Mouse (Mus musculus): ENCODE measurements at regions not wholly inside any gene's neighbourhood (a gene's known extent, or its start where the extent isn't known, plus 50 kb on each side); places are given as distances from the start of the nearest gene placed in this dataset.
A peak's percentile ranks its signal among the peaks of the same experiment; 100 is the strongest.
"Not testable (repeated sequence)": the region's sequence is repeated elsewhere in the genome, so short reads cannot be mapped to it uniquely, and the experiment has no call there.

DNA sequence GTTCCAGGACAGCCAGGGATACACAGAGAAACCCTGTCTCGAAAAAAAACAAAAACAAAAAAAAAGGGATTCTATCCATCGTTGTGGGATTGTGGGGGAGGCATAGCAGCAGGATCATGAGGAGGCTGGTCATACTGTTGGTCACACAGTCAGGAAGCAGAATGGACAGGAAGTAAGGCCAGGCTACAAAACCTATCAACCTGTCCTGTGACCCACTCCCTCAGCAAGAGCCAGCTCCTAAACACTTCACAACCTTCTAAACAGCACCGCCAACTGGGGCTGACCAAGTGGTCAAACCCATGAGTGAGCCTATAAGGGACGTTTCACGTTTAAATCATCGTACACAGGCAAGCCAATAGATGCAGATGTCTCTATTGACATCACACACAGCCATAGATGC is 146.0 kb upstream of the Spin1 start:
- H3K36me3 ChIP-seq (ENCODE audit: control insufficient read depth, insufficient read depth) = no peaks in the 10 kb centered on the region
- H3K4me3 ChIP-seq = no peak overlapping the region
- TF ChIP-seq MYOD1 (IDR thresholded peaks at IDR 0.05; ENCODE audit: control insufficient read depth in 1 of 3, insufficient read length in 2 of 3, low read depth in 2 of 3) (no peak), SRF (IDR thresholded peaks at IDR 0.05; ENCODE audit: control insufficient read depth, insufficient read length, low read depth) (no peak), TCF3 (IDR thresholded peaks at IDR 0.05; ENCODE audit: insufficient read length, low read depth) (no peak), MAX (IDR thresholded peaks at IDR 0.05; ENCODE audit: low read depth) (no peak), POLR2AphosphoS2 (IDR thresholded peaks at IDR 0.05; ENCODE audit: insufficient read length, low read depth) (no peak), TCF12 (IDR thresholded peaks at IDR 0.05; ENCODE audit: insufficient read depth, poor library complexity, severe bottlenecking) (no peak), MYOG (IDR thresholded peaks at IDR 0.05; ENCODE audit: control insufficient read depth in 1 of 3, insufficient read depth in 1 of 3, insufficient read length in 2 of 3, low read depth in 2 of 3) (no peak), E2F4 (IDR thresholded peaks at IDR 0.05; ENCODE audit: insufficient read depth) (no peak), POLR2A (IDR thresholded peaks at IDR 0.05; ENCODE audit: insufficient read length, low read depth) (no peak), REST (IDR thresholded peaks at IDR 0.05; ENCODE audit: insufficient read depth, insufficient read length) (no peak), USF1 (IDR thresholded peaks at IDR 0.05; ENCODE audit: low read depth) (no peak), CEBPB (IDR thresholded peaks at IDR 0.05; ENCODE audit: insufficient read depth, poor library complexity, severe bottlenecking) (no peak)
- no peaks in the 10 kb centered on the region for H3K27me3 ChIP-seq (ENCODE audit: control insufficient read depth, insufficient read depth, insufficient read length)
- H3ac ChIP-seq (ENCODE audit: control insufficient read depth, insufficient read length) = no peak overlapping the region
- no peak overlapping the region for H3K4me2 ChIP-seq (ENCODE audit: low read depth)
- H3K79me2 ChIP-seq (ENCODE audit: control insufficient read depth, insufficient read depth) = no peaks in the 10 kb centered on the region

DNA sequence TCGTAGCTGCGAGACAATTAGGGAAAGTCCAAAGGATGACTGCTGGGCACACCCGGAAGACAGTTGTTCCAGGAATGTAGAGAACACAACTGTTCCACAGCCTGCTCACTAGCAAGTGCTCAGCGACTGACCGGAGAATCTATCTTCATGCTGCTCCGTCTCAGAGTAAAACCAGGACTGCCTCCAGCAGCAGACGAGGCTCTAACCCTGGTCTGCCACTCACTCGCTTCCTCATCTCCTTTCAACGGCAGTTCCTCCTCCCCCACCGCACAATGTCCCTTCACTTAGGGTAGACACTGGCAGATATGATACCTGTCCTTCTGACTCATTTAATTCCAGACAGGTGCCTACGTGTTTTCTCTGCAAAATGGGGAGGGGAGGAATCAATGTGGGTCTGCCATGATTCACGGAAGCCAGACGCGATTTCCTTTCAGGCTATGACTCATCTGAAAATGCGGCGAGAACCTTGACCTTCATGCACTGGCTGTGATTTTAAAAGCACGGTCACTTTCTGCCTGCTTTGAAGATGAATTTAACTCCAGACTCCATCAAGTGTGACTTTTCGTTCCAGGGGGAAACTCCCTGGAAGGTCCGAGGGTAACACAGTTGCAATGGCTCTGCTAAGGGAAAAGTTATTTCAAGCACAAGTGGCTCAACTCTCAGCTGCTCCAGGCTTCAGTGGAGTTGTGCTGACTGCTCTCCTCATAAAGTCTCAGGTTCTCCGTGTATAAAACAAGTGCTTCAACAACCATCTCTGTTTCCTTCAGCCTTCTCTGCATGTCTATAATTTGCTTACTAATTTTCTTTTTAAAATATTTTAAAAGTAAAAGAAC is 142.4 kb upstream of the Spin1 start:
- Histone ChIP-seq H3K79me2 (ENCODE audit: control insufficient read depth, insufficient read depth) (no peaks in the 10 kb centered on the region), H3K4me2 (ENCODE audit: low read depth) (peak overlapping the region; percentile 87), H3ac (ENCODE audit: control insufficient read depth, insufficient read length) (no peak overlapping the region), H3K4me3 (peak overlapping the region; percentile 2), H3K27me3 (ENCODE audit: control insufficient read depth, insufficient read depth, insufficient read length) (no peaks in the 10 kb centered on the region), H3K36me3 (ENCODE audit: control insufficient read depth, insufficient read depth) (no peaks in the 10 kb centered on the region)
- TF ChIP-seq MYOD1 (IDR thresholded peaks at IDR 0.05; ENCODE audit: control insufficient read depth in 1 of 3, insufficient read length in 2 of 3, low read depth in 2 of 3) = peak in 2 of 3 experiments; percentile 67 to 82
- TF ChIP-seq POLR2AphosphoS2 (IDR thresholded peaks at IDR 0.05; ENCODE audit: insufficient read length, low read depth) = no peak
- TF ChIP-seq MYOG (IDR thresholded peaks at IDR 0.05; ENCODE audit: control insufficient read depth in 1 of 3, insufficient read depth in 1 of 3, insufficient read length in 2 of 3, low read depth in 2 of 3) = peak; percentile 39 to 91 (median 74)

DNA sequence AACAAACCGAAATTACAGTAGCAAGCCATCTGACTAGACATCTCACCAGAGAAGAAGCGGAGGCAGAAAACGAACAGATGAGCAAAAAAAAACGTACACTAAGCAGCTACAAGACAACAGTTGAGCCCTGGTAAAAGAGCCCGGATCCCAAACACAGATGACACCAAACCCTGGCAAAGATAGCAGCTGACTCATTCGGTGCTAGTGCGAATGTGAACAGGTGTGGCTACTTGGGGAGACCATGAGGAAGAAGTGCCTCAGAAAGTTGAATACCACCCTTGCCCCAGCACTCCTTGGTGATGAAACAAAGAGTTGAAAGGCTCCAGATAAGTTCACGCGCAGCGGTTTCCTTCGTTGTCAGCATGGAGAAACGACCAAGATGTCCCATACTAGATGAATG is 139.8 kb upstream of the Spin1 start:
- TF ChIP-seq CEBPB (IDR thresholded peaks at IDR 0.05; ENCODE audit: insufficient read depth, poor library complexity, severe bottlenecking) (no peak), MYOG (IDR thresholded peaks at IDR 0.05; ENCODE audit: control insufficient read depth in 1 of 3, insufficient read depth in 1 of 3, insufficient read length in 2 of 3, low read depth in 2 of 3) (peak; percentile 25 to 87 (median 41)), MYOD1 (IDR thresholded peaks at IDR 0.05; ENCODE audit: control insufficient read depth in 1 of 3, insufficient read length in 2 of 3, low read depth in 2 of 3) (peak; percentile 20 to 93 (median 85))
- Histone ChIP-seq H3K4me3 (no peak overlapping the region), H3K27me3 (ENCODE audit: control insufficient read depth, insufficient read depth, insufficient read length) (no peaks in the 10 kb centered on the region), H3K36me3 (ENCODE audit: control insufficient read depth, insufficient read depth) (no peaks in the 10 kb centered on the region), H3ac (ENCODE audit: control insufficient read depth, insufficient read length) (no peak overlapping the region), H3K4me2 (ENCODE audit: low read depth) (peak overlapping the region; percentile 71), H3K79me2 (ENCODE audit: control insufficient read depth, insufficient read depth) (no peaks in the 10 kb centered on the region)

DNA sequence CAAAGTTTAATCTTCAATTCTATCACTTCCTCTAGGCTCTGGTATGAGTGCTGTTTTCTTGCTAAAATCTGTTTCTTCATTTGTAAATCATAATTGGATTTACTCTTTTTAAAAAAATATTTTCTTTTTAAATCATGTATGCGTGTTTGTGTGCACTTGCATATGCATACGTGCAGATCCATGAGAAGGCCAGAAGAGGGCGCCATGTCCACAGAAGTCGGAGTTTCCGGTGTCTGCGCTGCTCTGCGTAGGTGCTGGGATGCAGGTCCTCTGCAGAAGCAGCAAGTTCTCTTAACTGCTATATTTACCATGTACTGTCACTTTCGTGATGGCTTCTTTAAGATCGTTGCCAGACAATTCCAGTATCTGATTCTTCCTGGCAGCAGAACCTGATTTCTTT is 136.6 kb upstream of the Spin1 start:
- H3K36me3 ChIP-seq (ENCODE audit: control insufficient read depth, insufficient read depth) = no peaks in the 10 kb centered on the region
- TF ChIP-seq USF1 (IDR thresholded peaks at IDR 0.05; ENCODE audit: low read depth) (no peak), POLR2AphosphoS2 (IDR thresholded peaks at IDR 0.05; ENCODE audit: insufficient read length, low read depth) (no peak), MYOG (IDR thresholded peaks at IDR 0.05; ENCODE audit: control insufficient read depth in 1 of 3, insufficient read depth in 1 of 3, insufficient read length in 2 of 3, low read depth in 2 of 3) (no peak), CEBPB (IDR thresholded peaks at IDR 0.05; ENCODE audit: insufficient read depth, poor library complexity, severe bottlenecking) (no peak), MYOD1 (IDR thresholded peaks at IDR 0.05; ENCODE audit: control insufficient read depth in 1 of 3, insufficient read length in 2 of 3, low read depth in 2 of 3) (no peak), MAX (IDR thresholded peaks at IDR 0.05; ENCODE audit: low read depth) (no peak), SRF (IDR thresholded peaks at IDR 0.05; ENCODE audit: control insufficient read depth, insufficient read length, low read depth) (no peak), TCF3 (IDR thresholded peaks at IDR 0.05; ENCODE audit: insufficient read length, low read depth) (no peak), E2F4 (IDR thresholded peaks at IDR 0.05; ENCODE audit: insufficient read depth) (no peak)
- H3K4me2 ChIP-seq (ENCODE audit: low read depth) = no peak overlapping the region
- H3K79me2 ChIP-seq (ENCODE audit: control insufficient read depth, insufficient read depth) = no peaks in the 10 kb centered on the region
- H3ac ChIP-seq (ENCODE audit: control insufficient read depth, insufficient read length) = no peak overlapping the region
- no peak overlapping the region for H3K4me3 ChIP-seq
- H3K27me3 ChIP-seq (ENCODE audit: control insufficient read depth, insufficient read depth, insufficient read length) = no peaks in the 10 kb centered on the region

DNA sequence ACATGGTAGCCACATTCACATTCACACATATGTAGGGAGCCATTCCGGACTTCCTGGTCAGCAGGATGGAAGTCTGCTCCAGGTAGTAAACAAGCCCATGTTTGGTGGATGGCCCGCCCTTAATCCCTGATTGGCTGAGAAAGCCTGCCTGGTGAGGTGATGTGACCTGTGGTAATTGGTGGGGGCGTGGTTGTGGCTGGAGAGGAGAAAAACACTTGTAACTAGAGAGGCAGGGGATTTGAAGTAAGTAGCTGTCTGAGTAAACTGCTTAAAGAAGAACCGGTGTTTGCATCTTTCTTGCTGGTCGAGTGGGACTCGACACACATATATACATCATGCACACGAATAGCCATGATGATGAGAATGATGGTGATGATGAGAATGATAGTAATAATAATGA is 135.6 kb upstream of the Spin1 start:
- H3K4me2 ChIP-seq (ENCODE audit: low read depth); H3K36me3 ChIP-seq (ENCODE audit: control insufficient read depth, insufficient read depth); H3K27me3 ChIP-seq (ENCODE audit: control insufficient read depth, insufficient read depth, insufficient read length); H3ac ChIP-seq (ENCODE audit: control insufficient read depth, insufficient read length); H3K79me2 ChIP-seq (ENCODE audit: control insufficient read depth, insufficient read depth); H3K4me3 ChIP-seq: not testable (repeated sequence)

All from myocyte (in vitro differentiated cells).